Mouse (Mus musculus) cerebellum, adult 9-11 months (tissue): ENCODE results near the gene Selplg.

Experiments
- DNase-seq: peaks from one replicate; pipeline ENCODE4 v3.0.0; 2022

Gene Selplg

GRCm38 (mm10) chr5:113854494-113854893 is 22.1 kb upstream of the Selplg start:
- DNase-seq: peak; percentile 85

GRCm38 (mm10) chr5:113853541-113853940 is 21.1 kb upstream of the Selplg start:
- DNase-seq: no peak

- DNase-seq: no peak
Measured at GRCm38 (mm10) chr5:113852463-113852862, 20.0 kb upstream of the Selplg start.

- DNase-seq: no peak
Measured at GRCm38 (mm10) chr5:113850680-113851230, 18.3 kb upstream of the Selplg start.

DNA sequence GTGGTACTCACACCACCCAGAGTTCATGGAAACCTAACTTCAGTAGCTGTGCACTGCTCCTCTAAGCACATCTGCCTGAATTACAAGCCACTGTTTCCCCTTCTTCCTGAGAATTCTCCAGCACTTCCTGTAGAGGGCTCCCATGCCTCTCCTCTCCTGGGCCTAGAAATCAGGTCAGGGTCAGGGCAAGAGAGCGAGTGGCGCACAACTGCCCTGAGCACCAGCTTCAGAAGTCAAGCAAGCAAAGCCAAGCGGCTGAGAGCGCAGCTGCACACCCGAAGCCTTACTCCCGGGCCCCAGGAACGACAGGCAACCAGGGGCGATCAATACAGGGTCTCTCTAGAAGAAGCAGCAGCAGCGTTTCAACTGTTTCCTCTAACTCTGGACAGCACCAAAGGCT is 15.2 kb upstream of the Selplg start:
- DNase-seq: no peak

- no peak for DNase-seq
Measured at GRCm38 (mm10) chr5:113846656-113847055, 14.2 kb upstream of the Selplg start.

DNA sequence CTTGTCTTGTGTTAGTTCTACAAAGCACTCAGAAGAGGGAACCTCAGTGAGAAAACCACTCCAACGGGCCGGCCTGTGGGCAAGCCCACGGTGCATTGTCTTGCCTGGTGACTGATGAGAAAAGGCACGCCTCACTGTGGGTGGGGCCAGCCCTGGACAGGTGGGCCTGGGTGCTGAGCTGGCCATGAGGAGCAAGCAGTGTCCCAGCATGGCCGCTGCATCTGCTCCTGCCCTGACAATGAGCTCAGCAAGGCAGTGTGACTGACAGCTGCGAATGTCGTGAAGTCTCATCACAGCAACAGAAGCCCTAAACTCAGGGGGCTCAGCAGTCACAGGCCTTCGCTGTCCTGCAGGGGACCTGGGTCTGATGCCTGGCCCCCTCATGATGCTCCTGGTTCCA is 13.2 kb upstream of the Selplg start:
- no peak for DNase-seq

GRCm38 (mm10) chr5:113844721-113845120 is 12.3 kb upstream of the Selplg start:
- DNase-seq: no peak

- no peak for DNase-seq
Measured at GRCm38 (mm10) chr5:113844106-113844505, 11.7 kb upstream of the Selplg start.

- no peak for DNase-seq
Measured at GRCm38 (mm10) chr5:113842906-113843305, 10.5 kb upstream of the Selplg start.

- no peak for DNase-seq
Measured at GRCm38 (mm10) chr5:113842244-113842643, 9.8 kb upstream of the Selplg start.

DNA sequence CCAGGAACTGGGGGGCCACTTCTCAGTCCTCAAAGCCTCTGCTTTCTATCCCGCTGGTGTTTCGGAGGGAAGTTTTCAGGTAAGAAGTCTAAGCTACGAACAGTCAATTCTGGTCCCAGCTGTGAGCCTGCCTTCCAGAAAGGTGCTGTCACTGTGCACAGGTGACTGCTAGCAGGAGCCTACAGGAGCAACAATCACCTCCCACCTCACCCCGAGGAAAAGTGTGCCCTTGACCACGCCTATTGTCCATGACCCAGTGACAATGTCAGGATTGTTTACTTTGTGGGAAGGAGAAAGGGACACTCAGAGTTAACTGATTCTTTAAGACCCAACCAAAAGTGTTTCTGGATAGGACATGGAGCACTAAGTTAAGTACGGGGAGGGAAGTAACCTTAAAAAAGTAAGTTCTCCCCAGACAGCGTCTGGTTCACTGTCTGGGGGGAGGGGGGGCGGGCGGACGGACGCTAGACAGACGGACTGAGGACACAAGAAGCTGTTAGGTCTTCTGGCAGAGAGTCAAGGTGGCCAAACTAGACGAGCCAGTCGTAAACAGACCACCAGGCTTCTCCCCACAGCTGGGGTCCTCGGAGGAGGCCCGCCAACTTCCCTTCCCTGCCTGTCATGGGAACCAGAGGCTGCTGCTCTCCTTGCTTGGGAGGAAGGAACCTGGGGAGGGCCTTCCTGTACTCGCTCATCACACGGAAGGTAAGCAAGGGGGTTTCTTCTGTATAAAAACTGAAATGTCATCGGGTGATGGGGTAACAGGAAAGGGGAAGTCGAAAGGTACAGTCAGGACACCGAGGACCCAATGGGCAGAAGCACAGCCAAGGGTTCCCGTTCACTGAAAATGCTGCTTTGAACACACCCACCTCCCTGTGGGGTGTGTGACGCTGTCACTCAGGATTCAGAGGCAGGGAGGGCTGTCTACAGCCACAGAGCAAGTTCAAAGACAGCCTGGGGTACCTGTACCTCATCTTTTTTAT is 9.1 kb upstream of the Selplg start:
- DNase-seq: no peak

DNA sequence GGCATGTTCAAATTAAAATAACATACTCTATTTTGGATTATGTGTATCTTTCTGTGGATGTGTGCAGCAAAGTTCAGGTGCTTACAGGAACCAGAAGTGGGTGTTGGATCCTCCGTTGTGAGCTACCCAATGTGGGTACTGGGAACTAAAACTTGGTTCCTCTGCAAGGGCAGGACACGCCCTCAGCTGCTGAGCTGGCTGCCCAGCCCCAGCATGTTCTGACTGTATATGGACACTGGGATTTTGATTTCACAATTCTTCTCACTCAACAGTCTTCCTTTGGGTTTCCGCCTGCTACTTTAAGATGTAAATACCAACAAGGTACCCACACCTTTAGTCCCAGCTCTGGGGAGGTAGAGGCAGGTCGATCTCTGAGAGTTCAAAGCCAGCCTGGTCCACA is 8.0 kb upstream of the Selplg start:
- DNase-seq: no peak

DNA sequence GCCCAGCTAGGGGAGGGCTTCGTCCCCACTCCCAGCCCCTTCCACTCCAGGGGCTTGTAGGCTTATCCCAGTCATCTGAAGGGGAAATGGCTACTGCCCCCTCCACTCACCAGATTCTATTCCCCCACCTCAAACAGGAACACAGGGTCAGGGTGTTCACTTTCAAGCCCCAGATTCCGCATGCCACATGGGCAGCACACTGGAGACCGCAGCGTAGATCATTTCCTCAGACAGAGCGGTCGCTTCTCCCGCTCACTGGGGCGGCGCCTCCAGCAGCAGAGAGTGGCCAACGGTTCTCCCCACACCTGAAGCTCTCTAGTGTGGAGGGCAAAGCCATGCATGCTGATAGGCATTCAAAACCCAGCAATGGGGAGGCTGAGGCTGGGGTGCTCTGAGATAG is 4.5 kb upstream of the Selplg start:
- DNase-seq: no peak

DNA sequence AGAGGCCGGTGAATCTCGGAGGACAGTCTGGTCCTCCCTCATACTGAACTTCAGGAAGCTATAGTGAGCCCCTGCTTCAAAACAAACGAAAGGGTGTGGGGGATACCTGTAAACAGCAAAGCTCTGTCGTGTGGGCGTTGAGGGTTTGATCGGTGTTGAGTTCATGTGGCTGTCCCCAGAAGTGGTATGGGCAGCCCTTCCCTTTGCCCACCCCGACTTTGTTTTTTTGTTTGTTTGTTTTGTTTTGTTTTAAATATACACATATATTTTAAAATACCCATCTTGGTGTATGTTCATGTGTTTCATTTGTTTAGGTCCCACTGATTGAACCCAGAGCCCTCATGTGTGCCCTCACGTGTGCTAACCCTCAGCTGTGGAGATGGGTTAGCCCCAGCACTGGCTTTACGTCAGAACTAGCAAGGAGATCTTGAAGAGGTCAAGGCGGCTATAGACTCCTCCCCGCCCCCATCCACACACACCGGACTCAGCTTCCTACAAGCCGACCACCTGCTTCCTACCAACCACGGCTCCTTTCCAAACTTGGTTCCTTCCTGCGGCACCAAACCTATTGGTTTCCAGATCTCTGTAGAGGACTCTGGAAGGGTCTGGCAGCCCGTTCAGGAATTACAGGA is 988 bp upstream of the Selplg start:
- no peak for DNase-seq

GRCm38 (mm10) chr5:113831741-113832140 is 703 bp downstream of the Selplg start:
- no peak for DNase-seq

DNA sequence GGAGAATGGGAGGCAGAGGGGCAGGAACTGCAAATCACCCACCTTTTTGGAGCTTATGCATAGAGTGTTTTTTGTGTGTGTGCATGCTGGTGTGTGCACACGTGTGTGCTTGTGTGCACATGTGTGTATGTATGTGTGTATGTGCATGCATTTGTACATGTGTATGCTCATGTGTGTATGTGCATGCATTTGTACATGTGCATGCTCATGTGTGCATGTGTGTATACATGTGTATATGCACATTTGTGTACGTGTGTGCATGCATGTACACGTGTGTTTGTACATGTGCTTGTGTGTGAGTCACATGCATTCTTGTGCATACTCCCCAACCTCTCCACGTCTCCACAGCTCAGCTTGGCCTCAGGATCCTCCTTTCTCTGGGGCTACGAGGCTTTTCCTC is 1.6 kb downstream of the Selplg start:
- DNase-seq: no peak

GRCm38 (mm10) chr5:113830292-113830643 is 2.2 kb downstream of the Selplg start:
- DNase-seq: no peak

DNA sequence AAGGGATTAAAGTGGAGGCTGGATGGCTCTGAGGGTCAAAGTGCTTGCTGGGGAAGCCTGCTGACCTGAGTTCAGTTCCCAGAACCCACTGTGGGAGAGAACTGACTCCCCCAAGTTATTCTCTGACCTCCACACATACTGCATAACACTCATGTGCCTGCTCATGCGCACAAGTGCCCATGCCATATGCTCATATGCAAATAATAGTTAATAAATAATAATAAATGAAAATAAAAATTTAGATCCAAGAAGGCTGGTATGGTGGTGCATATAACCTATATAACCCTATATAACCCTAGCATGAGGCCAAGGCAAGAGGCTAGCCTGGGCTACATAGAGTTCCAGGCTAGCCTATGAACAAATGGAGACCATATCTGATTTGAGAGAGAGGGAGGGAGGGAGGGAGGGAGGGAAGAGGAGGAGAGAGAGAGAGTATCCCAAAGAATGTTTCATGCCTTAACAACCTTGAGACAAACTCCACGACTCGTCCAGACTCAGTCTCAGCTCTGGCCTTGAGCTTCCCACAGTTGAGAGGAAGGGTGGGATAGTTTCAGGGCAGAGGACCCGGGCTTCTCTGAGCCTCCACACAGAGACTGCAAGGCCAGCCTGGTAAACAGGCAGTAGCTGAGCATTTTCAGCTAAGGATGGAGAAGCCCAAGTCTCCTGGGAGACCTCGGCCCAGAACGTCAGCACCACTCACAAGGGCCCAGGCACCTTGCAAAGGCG is 2.7 kb downstream of the Selplg start:
- DNase-seq: no peak

DNA sequence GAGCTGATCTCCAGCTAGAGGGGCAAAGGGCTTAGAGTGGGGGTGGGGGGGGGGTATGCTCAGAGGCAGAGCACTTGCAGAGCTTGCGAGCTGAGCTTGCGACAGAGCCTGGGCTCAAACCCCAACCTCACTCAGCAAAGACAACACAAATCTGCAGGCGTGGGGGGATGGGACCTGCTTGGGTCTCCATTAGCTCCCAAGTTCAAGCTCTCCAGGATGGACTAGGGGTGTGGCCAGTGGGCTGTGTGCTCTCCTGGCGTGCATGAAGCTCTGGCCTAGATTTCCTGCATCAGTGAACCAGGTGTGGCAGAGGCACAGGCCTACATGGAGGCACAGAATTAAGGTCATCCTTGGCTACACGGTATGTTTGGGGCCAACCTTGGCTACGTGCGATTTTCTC is 4.0 kb downstream of the Selplg start:
- no peak for DNase-seq

- DNase-seq: no peak
Measured at GRCm38 (mm10) chr5:113827991-113828411, 4.4 kb downstream of the Selplg start.

DNA sequence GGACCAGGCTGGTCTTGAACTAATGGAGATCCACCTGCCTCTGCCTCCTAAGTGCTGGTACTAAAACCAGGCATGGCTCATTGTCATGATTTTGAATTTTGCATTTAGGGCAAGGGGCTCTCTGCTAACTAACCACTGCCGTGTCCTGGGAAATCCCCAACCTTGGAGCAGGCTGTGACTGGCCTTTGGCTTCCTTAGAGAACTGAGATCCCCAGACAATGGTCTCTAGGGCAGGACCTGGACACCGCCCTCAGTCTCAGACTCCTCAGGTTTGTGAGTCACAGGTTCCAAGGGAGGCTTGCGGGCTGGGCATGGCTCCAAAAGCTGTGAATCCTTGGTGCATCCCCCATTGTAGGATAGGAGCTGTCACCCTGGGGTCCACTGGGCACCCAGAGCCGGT is 5.8 kb downstream of the Selplg start:
- DNase-seq: no peak

GRCm38 (mm10) chr5:113825558-113825957 is 6.9 kb downstream of the Selplg start:
- no peak for DNase-seq
